Mouse (Mus musculus) hindlimb bud, embryonic 11.5 days (tissue): Measurements from ENCODE around the gene 4933402J07Rik.

Experiments
- DNase-seq: peaks from one replicate; pipeline ENCODE4 v3.0.0-alpha.2; 2012; ENCODE audit warnings: low read depth, low spot score; ENCODE audit errors: extremely low spot score

4933402J07Rik gene

DNA sequence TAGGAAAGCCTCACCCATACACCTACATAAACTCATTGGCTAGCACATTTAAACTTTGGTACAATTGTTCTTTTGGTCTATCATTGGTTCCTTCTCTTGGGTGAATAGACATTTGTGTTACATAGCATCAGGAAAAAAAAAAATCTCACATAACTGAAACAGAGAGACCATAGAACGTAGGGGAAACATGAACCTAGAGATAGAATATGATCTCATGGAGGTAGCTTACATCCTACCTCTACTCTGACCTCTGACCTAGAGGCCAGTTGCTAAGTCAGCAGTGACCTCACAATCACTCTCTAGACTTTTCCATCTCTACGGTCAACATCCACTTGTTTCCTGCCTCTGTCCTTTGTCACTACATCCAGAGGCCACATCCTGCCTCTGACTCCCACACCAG lies at the start of gene 4933402J07Rik:
4933402J07Rik (plus strand) TSS at position 301 of the 400 bp plus-strand sequence.
- no peak for DNase-seq

DNA sequence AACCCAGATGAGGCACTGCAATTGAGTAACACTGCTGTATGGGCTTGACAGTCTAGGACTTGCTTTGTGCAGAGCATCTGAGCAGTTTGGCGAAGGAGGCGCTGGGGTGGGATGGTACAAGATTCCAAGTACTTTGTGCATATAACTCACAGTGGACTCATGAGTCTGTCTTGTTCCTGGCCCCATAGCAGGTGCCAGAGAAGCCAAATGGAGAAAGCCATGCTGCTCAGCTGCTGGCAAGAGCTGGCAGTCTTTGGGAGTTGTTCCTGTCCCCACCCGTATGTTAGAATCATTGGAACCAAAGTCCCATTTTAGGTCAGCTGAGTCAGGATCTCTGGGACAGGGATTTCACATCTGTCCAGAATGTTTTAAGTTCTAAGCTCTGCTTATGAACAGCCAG lies 46.5 kb upstream of the 4933402J07Rik start:
- DNase-seq = no peak

DNA sequence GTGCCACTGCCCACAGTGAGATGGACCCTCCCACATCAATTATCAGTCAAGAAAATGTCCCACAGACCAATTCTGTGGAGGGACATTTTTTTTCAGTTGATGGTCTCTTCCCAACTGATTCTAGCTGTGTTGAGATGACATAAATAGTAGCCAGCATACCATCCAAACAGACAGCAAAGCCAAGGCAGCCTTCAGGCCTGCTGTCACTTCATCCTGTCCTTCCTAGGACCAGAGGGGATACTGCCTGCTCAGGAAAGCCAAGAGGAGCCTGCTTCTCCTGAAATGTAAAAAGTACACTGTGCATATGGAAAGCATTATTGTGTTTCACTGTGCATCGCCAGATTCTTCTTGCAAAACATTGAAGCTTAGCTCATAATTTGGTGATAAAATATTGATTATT lies 38.6 kb upstream of the 4933402J07Rik start:
- DNase-seq = no peak

DNA sequence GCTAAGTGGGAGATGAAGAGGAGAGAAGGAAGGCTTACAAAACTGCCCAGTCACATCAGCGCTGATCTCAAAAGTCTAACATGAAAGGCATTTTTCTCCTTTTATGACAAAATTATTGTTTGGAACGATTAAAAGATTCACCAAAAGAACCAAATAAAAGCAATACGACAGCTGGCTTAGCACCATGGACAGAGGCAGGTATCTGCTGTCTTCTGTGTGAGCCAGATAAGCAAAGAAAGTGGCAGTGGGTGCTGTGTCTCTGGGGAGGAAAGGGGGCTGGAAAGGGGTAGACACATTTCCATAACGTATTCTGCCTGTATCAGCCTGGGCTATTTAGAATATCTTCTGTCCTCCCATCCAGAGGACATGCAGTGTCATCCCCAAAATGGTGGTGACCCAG lies 32.5 kb upstream of the 4933402J07Rik start:
- no peak for DNase-seq

DNA sequence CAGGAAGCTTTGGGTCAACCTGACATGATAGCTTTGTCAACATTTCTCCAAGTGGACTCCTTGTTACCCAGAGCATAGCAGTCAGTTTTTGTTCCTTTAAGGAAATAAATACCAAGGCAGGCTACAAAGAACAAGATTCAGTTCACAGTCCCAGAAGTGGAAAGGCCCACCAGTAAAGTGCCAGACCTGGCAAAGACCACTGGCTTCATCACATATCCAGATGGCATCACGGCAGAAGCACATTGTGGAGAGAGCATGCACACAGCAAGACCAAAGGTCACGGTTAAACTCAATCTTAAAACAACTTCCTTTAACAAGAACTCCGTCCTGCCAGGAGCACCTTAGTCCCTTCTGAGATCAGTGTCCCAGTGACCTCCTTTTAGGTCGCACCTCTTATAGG lies 30.2 kb upstream of the 4933402J07Rik start:
- no peak for DNase-seq

DNA sequence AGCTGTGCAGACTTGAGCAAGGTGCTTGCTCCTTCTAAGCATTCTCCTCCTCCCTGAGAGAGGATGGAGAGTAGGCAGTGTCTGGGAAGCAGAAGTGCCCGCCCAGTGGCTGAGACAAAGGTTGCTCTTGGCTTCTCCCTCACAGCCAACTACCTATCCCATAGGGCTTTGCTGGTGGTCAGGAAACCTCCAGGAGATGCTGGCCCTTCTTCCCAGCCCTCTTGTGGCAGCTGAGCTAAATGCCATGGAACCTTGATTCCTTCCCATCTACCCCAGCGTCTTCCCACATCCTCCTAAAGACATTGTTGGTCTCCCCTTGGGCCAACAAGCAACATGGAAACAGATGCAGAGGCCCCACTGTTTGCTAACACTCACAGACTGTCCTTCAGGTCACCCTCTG lies 28.8 kb upstream of the 4933402J07Rik start:
- no peak for DNase-seq

DNA sequence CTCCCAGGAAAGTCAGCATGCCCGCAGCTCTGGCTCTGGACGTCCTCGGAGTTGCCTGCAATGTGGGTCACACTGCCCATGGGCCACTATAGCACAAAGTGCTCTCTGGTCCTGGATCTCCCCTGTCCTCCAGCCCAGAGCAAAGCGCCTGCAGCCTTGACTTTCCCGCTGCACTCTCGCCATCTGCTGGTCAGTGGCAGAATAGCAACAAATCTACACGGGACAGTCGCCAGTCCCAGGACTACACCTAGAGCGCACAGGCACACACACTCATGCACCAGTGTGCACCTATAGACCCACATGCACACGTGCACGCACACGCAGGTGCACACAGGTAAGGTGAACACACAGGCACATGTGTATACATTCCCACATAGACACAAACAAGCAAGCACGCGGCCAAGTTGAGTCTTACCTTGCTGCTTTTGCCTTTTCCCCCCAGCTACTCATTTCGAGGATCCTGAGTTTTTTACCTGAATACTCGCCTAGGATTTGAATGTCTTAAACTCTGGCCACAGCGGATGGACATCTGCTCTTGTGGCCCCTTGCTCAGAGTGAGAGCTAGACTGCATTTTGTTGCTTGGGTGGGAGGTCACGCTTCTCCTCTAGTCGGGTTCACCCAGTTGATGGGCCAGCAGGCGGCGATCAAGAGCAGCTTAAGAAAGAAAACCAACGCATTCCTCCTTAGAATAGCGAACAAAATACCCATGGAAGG lies 26.9 kb upstream of the 4933402J07Rik start:
- peak; percentile 82 for DNase-seq

DNA sequence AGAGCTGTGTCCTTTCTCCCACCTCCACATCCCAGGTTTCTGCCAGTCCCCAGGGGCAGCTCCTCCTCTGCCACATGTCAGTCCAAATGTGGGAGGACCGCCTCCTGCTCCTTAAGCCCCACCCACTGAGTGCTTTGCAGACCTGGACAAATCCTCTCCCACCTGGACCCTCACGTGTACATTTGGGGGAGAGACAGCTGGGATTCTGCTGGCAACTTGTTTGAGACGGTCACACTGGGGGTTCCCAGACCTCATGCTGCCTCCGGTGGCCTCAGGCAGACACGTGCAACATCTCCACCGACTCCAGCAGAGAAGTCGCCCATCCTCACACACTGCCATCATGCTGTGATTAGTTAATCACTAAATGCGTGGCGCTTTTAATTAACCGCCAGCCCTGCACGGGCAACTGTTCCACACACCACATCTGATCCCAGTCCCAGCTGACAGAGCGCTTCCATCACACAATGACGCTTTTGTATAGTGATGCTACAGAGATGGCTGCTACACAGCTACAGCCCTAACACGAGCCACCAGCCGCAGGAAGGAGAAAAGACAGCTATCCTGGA lies 23.7 kb upstream of the 4933402J07Rik start:
- DNase-seq = no peak

DNA sequence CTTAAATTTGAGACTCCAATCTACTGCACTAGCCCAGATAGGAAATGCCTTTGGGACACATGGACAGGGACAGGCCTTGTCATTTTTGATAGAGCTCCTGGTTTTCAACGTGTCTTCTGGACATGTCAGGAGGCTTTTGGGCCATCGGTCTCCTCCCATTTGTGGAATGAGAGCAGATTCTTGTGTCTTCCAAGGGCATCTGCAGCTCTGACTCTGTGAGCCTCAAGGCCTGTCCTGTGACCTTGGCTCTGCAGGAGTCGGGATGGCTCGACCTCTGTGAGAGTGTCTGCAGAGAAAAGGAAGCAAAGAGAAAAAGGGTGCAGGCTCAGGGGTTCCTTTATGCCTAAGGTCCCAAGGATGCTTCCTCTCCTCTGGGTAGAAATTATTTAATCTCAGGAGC lies 13.8 kb upstream of the 4933402J07Rik start:
- DNase-seq = no peak

DNA sequence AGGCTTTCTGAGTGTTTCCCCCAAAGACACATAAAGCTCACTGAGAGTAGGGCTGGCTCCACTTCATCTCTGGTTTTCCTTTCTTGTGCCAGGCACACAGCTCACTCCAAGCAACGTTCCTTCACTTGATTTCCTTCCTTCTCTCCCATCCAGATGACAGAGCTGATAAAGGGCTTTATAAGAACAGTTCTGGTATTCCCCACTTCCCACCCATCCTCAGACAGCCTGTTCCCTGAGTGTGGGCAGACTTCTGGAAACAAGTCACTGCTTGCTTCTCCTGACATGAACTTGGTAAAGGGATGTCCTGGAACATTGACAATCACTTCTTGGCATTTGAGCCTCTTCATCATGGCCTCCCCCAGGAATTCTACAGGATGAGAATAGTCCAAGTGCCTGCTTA lies 10.9 kb upstream of the 4933402J07Rik start:
- DNase-seq = no peak

DNA sequence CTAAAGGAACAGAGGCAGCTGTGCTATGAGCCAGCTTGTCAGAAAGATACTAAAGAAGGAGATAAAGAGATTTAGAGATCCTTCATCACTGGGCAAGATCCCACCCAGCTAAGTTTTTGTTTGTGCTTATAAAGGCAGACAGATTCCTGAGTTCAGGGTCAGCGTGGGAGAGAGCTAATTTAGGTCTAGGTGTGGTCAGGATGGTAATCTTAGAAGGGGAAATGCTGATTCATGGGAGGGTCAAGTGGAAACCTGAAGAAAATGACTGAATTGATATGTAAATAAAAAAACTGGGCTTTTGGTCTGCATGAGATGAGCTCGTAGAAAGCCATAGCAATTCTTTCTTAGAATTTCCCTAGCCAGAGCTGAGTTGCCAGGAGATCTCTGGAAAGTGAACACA lies 2.9 kb upstream of the 4933402J07Rik start:
- DNase-seq = no peak

DNA sequence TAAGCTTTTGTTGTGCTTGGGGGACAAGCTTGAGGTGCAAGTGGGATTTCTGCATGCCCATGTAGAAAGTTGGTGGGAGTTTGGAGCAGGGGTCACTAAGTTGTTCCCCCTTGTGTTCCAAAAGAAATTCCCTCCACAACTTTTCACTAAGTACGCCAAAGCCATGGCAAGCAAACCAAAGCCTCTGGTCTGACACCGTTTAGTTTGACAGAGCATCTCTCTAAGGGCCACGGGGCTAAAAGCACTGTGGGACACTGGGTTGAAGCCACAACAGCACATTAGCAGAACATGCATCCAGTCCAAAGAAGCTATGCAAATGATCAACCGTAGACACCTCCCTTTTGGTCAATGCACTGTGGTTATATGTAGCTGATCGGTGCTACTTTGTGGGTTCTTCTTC lies 5.5 kb downstream of the 4933402J07Rik start:
- no peak for DNase-seq

DNA sequence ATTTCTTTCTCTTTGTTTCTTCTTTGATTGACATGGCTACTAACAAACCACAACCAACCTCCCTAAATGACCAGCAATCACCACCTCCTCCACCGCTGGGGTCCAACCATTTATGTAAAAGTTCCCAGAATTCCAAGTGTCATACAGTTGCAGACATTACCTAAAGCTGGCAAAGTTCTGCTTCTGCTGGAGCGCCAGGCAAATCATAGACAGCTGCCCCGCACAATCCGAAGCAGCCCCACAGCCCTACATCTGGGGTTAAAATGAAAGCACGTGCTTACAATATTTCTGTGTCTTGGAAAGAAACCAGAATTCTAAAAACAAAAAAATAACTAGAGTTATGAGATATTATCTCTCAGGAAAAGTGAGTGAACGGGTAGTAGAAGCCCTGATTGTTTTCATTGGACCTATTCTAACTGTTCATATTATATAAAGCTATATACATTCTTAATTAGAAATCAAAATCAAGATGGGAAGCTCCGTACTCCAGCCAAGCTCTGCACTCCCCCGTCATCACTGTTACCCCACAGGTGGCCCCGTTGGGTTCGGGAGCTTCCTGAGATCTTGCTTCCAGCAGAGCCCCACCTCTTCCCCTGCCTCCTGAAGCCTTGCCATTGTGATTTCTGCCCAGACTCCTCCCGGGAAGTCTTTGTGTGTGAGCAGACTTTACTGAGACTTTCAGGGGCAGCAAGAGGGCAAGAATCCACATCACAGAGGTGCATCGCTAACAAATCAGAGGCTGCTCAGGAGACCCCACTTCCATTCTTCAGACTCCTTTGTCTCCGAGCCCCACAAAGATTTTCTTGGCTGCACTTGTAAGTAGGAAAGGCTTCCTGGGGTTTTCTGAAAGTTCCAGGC lies 6.3 kb downstream of the 4933402J07Rik start:
- no peak for DNase-seq

DNA sequence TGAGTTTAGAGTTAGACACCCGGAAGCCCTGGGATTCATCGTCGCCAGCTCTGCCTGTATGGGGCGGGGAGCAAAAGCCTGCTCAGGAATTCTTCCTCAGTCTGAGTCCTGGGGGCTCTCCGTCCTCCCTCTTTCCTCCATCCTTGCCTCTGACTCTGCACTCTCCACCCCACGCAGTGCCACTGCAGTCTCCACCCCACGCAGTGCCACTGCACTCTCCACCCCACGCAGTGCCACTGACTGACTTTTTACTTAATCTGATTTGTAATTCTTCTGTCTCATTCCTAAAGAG lies 6.9 kb downstream of the 4933402J07Rik start:
- no peak for DNase-seq

DNA sequence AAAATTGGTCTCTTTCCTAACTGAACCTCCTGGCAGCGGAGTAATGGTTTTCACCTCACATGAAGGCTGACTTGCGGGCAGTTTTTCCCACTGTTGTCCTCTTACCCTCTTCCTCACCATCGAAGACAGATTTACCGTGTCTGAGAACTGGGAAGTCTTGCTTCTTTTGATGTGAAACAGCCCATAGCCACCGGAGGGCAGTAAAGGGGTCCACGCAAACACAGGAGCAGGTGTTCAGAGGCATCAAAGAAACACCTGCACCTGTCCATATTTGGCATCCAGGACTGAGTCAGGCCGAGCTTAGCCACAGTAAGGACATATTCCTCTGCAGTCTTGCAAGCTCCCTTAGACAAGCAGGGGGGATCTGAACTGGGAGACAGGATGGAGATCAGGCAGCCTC lies 7.2 kb downstream of the 4933402J07Rik start:
- DNase-seq = peak; percentile 14

DNA sequence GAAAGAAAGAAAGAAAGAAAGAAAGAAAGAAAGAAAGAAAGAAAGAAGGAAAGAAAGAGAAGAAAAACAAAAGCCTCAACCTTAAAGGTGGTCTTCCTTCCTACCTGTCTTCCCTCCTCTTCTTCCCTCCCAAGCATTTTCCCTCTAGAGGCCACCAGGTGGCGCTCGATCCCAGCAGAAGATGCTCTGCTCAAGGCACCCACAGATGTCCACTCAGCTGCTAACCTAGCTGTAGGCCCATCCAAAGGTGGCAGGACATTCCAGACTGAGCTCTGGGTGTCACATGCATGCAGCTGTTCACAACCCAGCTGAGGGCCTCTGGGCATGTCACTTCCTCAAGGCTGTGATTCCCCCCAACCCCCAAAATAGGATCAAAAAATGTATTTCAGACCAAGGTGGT lies 30.6 kb downstream of the 4933402J07Rik start:
- DNase-seq = peak; percentile 47

DNA sequence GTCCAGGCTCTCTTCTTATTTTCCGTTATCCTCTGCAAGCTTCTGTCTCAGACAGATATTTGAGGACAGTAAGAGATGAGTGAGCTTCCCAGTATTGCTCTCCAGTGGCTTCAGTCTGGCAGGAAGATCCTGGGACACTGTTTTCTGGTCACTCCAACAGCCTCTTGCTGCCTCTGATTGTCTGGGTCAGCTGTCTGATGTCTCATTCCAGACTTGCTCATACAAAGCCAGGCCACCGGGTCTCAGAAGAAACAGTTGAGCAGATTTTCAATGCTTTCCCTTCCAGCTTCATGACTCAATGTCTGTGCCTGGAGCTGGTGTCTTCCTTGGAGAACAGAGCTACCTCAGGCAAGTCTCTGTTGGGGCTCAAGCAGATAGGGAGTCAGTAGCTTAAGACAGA lies 39.1 kb downstream of the 4933402J07Rik start:
- DNase-seq = no peak

DNA sequence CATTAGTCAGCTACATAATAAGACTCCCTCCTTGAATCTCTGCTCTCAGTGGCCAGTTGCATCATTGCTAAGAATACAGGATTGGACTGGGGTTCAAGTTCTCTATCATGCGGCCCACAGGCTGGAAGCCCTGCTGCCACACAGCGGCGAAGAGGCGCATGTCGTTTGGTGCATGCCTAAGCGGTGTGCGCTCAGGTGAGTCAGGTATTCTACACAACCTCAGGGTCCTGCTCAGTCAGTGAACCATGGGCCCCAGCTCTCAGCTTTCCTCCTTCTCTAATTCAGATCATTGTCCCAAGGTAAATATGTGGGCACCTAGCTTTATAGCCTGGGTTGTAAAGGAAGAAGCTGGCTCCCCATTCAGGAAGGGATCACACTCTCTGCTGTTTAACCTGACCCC lies 45.5 kb downstream of the 4933402J07Rik start:
- no peak for DNase-seq

DNA sequence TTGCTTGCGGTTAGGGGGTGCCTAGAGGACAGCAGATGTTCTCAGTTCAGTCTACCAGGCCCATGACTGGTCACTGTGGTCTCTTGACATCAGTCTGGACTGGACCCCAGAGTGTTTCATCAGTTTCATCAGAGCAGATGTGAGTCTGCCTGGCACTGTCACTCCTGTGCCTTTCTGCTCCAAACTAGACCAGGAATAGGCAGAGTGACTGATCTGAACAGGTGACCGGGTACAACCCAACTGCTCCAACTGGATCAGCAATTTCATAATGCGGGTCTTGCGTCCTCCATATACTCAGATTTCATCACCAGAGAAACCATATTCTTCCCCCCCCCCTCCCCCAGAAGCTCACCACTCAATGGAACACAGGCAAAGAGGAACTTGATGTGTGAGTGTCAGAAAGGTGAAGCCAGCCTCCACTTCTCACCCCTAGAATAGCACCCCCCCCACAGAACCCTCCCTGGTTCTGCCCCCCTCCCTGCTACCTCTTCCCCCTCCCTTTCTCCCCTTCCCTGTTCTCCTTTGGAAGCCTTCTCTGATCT lies 46.1 kb downstream of the 4933402J07Rik start:
- DNase-seq = no peak

DNA sequence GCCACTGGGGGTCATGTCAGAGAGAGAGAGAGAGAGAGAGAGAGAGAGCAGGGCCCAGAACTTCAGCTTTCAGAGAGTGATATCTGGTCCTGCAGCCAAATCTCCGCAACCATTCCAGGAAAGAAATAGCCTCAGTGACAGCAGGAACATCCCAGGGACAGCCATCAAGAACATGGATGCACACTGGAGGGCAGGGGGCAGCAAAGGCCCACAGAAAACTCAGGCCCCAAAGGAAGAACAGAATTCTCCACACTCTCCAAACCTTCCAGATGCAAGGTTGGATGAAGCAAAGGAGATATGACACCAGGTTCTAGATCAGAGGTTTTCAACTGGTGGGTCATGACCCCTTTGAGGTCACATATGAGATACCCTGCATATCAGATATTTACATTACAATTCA lies 50.0 kb downstream of the 4933402J07Rik start:
- no peak for DNase-seq

DNA sequence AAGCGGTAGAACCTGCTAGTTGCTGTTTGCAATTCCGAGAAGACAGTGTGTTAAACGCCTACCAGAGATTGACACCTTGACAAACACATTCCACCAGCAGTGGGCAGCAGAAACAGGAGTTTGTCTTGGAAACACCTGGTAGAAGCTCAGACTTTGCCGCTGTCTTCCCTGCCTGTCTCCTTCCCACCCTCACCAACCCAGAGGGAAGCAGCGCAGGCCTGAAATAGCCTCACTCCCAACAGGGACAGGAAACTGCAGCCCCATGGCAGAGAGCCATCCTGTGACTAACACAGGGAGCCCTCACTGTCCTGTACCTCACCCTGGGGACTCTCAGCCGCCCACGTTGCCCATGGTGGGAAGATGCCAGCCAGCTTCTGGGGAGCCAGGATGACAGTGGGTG lies 55.5 kb downstream of the 4933402J07Rik start:
- no peak for DNase-seq

DNA sequence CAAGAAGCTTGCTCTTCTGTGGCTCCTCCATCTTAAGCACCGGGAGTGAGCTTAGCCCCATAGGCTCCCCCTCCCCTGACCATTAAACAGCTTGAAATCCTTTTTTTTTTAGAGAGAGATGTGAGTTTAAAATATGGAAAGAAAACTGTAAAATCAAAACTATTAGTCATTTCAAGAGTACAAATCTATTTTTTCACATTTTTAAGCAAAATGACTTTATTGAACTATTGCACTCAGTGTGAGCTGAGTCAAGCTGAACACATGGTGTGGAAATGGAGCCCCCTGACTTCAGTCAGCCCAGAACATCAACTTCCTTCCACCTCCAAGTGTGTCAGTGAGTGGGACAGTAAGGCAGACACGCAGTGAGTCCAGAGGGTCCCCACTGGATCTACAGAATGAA lies 55.9 kb downstream of the 4933402J07Rik start:
- DNase-seq = no peak
